Comparison of ENCODE assay signal across 8 mouse cellular contexts in the genomic region with DNA sequence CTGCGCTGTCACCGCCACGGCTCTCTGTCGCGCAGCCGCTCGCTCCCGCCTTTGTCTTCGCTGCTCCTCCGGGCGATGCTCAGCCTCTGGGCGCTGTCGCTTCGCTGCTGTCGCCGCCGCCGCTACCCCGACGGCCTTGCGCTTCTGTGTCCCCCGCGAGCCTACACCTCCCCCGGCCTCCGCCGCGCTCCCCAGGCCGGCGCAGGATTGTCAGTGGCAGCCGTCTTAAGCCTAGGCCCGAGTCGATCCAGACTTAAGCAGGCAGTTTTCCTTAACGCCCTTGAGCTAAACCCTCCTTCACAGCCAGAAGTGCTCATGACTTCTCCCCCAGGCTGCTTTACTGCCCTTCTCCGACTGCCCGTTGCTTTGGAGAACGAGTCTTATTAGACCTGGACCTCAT. TPM values are rescaled to one million over a fixed set of nuclear protein-coding genes. Genes with fewer than 3 reads are reported as not detected.
DNase-seq lines count a peak whose midpoint lies in the region; ATAC-seq and TF ChIP-seq lines count a peak whose summit lies in the region.

No protein-coding gene starts in this region.

- DNase-seq in kidney, adult 11 months, result peak; percentile 30
- no peak for DNase-seq in kidney, adult 18-20 months
- peak; percentile 8 for DNase-seq in embryonic facial prominence, embryonic 11.5 days (ENCODE audit: low spot score)
- DNase-seq in layer of hippocampus, adult 8-10 months (ENCODE audit: low spot score in 2 of 2), result no peak
- no peak for DNase-seq in retina, embryonic 14.5 days (ENCODE audit: low spot score)

- peaks cover 22% of the 10 kb centered on the region for H3K36me3 ChIP-seq in E14TG2a.4 (ENCODE audit: insufficient read depth, low read length)
- H3K36me3 ChIP-seq in embryonic facial prominence, embryonic 11.5 days (replicated peaks; ENCODE audit: control insufficient read depth, insufficient read depth, low read depth, low read length), result no peaks in the 10 kb centered on the region; the same call in 1 of the 2 replicates
- no peaks in the 10 kb centered on the region for H3K36me3 ChIP-seq in hindbrain, embryonic 16.5 days (ENCODE audit: control insufficient read depth, insufficient read depth, low read length)
- peaks cover 5% of the 10 kb centered on the region; the same call in 1 of the 2 replicates for H3K36me3 ChIP-seq in macrophage (ENCODE audit: inconsistent target)

- H3K79me2 ChIP-seq in macrophage (ENCODE audit: inconsistent target), result peaks cover 51% of the 10 kb centered on the region

- H3K9me3 ChIP-seq in E14TG2a.4 (ENCODE audit: low read length), result no peaks in the 10 kb centered on the region
- H3K9me3 ChIP-seq in embryonic facial prominence, embryonic 11.5 days (replicated peaks; ENCODE audit: control insufficient read depth, low read length), result no peaks in the 10 kb centered on the region
- H3K9me3 ChIP-seq in hindbrain, embryonic 16.5 days (ENCODE audit: control insufficient read depth, low read length), result no peaks in the 10 kb centered on the region

- H3K4me1 ChIP-seq in E14TG2a.4 (replicated peaks; ENCODE audit: low read depth, low read length), result peaks cover 57% of the 10 kb centered on the region
- no peaks in the 10 kb centered on the region; the same call in 1 of the 2 replicates for H3K4me1 ChIP-seq in embryonic facial prominence, embryonic 11.5 days (ENCODE audit: control insufficient read depth, insufficient read depth, low read length)
- H3K4me1 ChIP-seq in hindbrain, embryonic 16.5 days (ENCODE audit: control insufficient read depth, insufficient read depth, low read depth, low read length), result peaks cover 22% of the 10 kb centered on the region

- H3K4me3 ChIP-seq in E14TG2a.4 (replicated peaks; ENCODE audit: low read length), result peak overlapping the region; percentile 96
- H3K4me3 ChIP-seq in embryonic facial prominence, embryonic 11.5 days (ENCODE audit: low read depth, low read length), result peak overlapping the region; percentile 91
- peak overlapping the region; percentile 68 for H3K4me3 ChIP-seq in hindbrain, embryonic 16.5 days (ENCODE audit: low read length)
- peak overlapping the region; percentile 77 for H3K4me3 ChIP-seq in macrophage (ENCODE audit: inconsistent target)

- no peak for TF ChIP-seq CTCF in E14TG2a.4 (conservative IDR thresholded peaks at IDR 0.05; ENCODE audit: low read length)

- no peaks in the 10 kb centered on the region for H3K27me3 ChIP-seq in E14TG2a.4 (ENCODE audit: insufficient read depth, low read length)
- H3K27me3 ChIP-seq in embryonic facial prominence, embryonic 11.5 days (ENCODE audit: control insufficient read depth, insufficient read depth, low read length), result no peaks in the 10 kb centered on the region
- H3K27me3 ChIP-seq in hindbrain, embryonic 16.5 days (replicated peaks; ENCODE audit: control insufficient read depth, insufficient read depth, low read length), result no peaks in the 10 kb centered on the region

- 0 out of 2 replicates have a peak, but pooled peaks have one; percentile 10 for ATAC-seq in embryonic facial prominence, embryonic 11.5 days (replicated peaks; ENCODE audit: insufficient number of reproducible peaks, low FRiP score, low TSS enrichment, low read depth)
- no peak for ATAC-seq in hindbrain, embryonic 16.5 days

- WGBS in embryonic facial prominence, embryonic 11.5 days, result under 1% methylated on average over 36 of the region's 36 CpGs
- WGBS in hindbrain, embryonic 16.5 days, result under 1% methylated on average over 36 of the region's 36 CpGs
- WGBS in macrophage (ENCODE audit: missing documents), result 0% methylated on average over 13 of the region's 36 CpGs

- H3K9ac ChIP-seq in embryonic facial prominence, embryonic 11.5 days (replicated peaks; ENCODE audit: low read length), result peak overlapping the region; percentile 96
- H3K9ac ChIP-seq in hindbrain, embryonic 16.5 days (ENCODE audit: low read depth, low read length), result peak overlapping the region; percentile 95

- peak overlapping the region; percentile 51 for H3K4me2 ChIP-seq in embryonic facial prominence, embryonic 11.5 days (ENCODE audit: low read depth, low read length)
- peak overlapping the region; percentile 76 for H3K4me2 ChIP-seq in hindbrain, embryonic 16.5 days (ENCODE audit: low read length)

- H3K27ac ChIP-seq in embryonic facial prominence, embryonic 11.5 days (replicated peaks; ENCODE audit: low read depth, low read length), result peak overlapping the region; percentile 81
- H3K27ac ChIP-seq in hindbrain, embryonic 16.5 days (ENCODE audit: low read depth, low read length), result peak overlapping the region; percentile 91
- peak overlapping the region; percentile 60 for H3K27ac ChIP-seq in macrophage

RNA-seq across cellular contexts. Expression of a gene that starts 1.3 kb away (rescaled TPM):
- polyA plus RNA-seq in embryonic facial prominence, embryonic 11.5 days (2014; fragmentation: Nextera tagmentation; extraction: Ambion mirVana), result 197 and 201 TPM in 2 replicates
- polyA plus RNA-seq in hindbrain, embryonic 16.5 days (2015; fragmentation: Nextera tagmentation; extraction: Ambion mirVana), result 155 and 174 TPM in 2 replicates
- 100 to 1,000 TPM in 24 of 26 experiments, 10 to 100 TPM in 2; 90.7 to 677 (median 178) TPM for total RNA-seq in macrophage (2018; cell fraction: chromatin; rRNA removed)
- total RNA-seq in macrophage (2018; cell fraction: cytosol; rRNA removed), result 100 to 1,000 TPM in 7 of 26 experiments, 10 to 100 TPM in 19; 70.9 to 132 (median 93.7) TPM
- 100 to 1,000 TPM in 21 of 26 experiments, 10 to 100 TPM in 5; 77.4 to 423 (median 124) TPM for total RNA-seq in macrophage (2018; cell fraction: nucleus; rRNA removed)
- 87.1 to 133 TPM (median 94.2 TPM) in 3 replicates for polyA plus RNA-seq in macrophage (2018)
- total RNA-seq in layer of hippocampus, adult 8-10 months (2022), result 100 to 1,000 TPM; 184 to 200 (median 196) TPM

RNA-seq across cellular contexts. Expression of a gene that starts 32.8 kb away (rescaled TPM):
- 1.1 and 1.2 TPM in 2 replicates for polyA plus RNA-seq in embryonic facial prominence, embryonic 11.5 days (2014; fragmentation: Nextera tagmentation; extraction: Ambion mirVana)
- 18.5 and 21.6 TPM in 2 replicates for polyA plus RNA-seq in hindbrain, embryonic 16.5 days (2015; fragmentation: Nextera tagmentation; extraction: Ambion mirVana)
- 1 to 10 TPM in 10 of 26 experiments, under 1 TPM in 16; 0.31 to 2.5 (median 0.93) TPM for total RNA-seq in macrophage (2018; cell fraction: chromatin; rRNA removed)
- under 1 TPM in 16 of 26 experiments, not detected in 10; 0.03 to 0.15 (median 0.07) TPM for total RNA-seq in macrophage (2018; cell fraction: cytosol; rRNA removed)
- total RNA-seq in macrophage (2018; cell fraction: nucleus; rRNA removed), result 1 to 10 TPM in 7 of 26 experiments, under 1 TPM in 18, not detected in 1; 0.29 to 3.8 (median 0.78) TPM
- polyA plus RNA-seq in macrophage (2018), result 0.06 to 0.09 TPM in 2 of 3 replicates, not detected in the other
- total RNA-seq in layer of hippocampus, adult 8-10 months (2022), result 10 to 100 TPM; 52.0 to 60.0 (median 56.8) TPM

RNA-seq across cellular contexts. Expression of a gene that starts 32.8 kb away (rescaled TPM):
- polyA plus RNA-seq in embryonic facial prominence, embryonic 11.5 days (2014; fragmentation: Nextera tagmentation; extraction: Ambion mirVana), result 0.31 and 0.33 TPM in 2 replicates
- 4.2 and 4.5 TPM in 2 replicates for polyA plus RNA-seq in hindbrain, embryonic 16.5 days (2015; fragmentation: Nextera tagmentation; extraction: Ambion mirVana)
- under 1 TPM in 12 of 26 experiments, not detected in 14; 0.22 to 0.76 (median 0.51) TPM for total RNA-seq in macrophage (2018; cell fraction: chromatin; rRNA removed)
- total RNA-seq in macrophage (2018; cell fraction: cytosol; rRNA removed), result under 1 TPM in 13 of 26 experiments, not detected in 13; 0.04 to 0.18 (median 0.10) TPM
- total RNA-seq in macrophage (2018; cell fraction: nucleus; rRNA removed), result 1 to 10 TPM in 1 of 26 experiments, under 1 TPM in 9, not detected in 16; 0.21 to 2.2 (median 0.40) TPM
- not detected in 3 replicates for polyA plus RNA-seq in macrophage (2018)
- total RNA-seq in layer of hippocampus, adult 8-10 months (2022), result 10 to 100 TPM; 20.7 to 27.0 (median 23.2) TPM

Comparison
In these comparisons a context has a peak if more than half of its experiments do, and no peak if none do; other contexts are left out.
1. DNase-seq: peak in kidney, adult 11 months (single experiment) and embryonic facial prominence, embryonic 11.5 days (single experiment); none in kidney, adult 18-20 months (single experiment), layer of hippocampus, adult 8-10 months (0 of 2) and retina, embryonic 14.5 days (single experiment).
2. Peak in every context shown above with its lines, with median percentiles within 50 percentile points of each other: H3K4me3 ChIP-seq and H3K27ac ChIP-seq.